Mouse (Mus musculus) CD4-positive helper T cell, adult 2 months (primary cell): ENCODE measurements around the gene Kdm3a.

Experiments
- DNase-seq: peaks from one replicate; pipeline ENCODE4 v3.0.0-alpha.2; 2012; ENCODE audit warnings: low read depth, missing footprints, low spot score

The Kdm3a gene

GRCm38 (mm10) chr6:71579478-71579877 lies 53.3 kb downstream of the Kdm3a start:
- DNase-seq = no peak

- DNase-seq = no peak
Measured at GRCm38 (mm10) chr6:71575359-71575758, 57.4 kb downstream of the Kdm3a start.

GRCm38 (mm10) chr6:71569025-71569424 lies 63.8 kb downstream of the Kdm3a start:
- no peak for DNase-seq

DNA sequence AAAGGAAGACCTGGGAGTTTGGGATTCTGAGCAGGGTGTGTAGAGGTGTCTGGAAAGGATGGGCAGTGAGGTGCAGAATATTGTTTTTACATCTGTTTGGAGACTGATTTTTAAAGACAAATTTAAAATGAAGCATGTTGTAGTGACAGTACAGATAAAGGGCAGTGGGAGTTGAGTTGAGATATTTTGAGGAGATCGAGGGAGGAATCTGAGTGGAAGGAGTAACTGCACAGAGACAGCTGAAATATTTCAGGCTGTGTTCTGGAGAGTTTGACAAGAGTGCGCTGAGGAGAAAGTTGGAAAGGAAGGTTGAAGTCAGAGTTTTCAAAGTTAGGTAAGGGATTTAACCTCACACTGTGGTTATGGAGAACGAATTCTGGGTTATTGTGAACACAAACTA lies 64.2 kb downstream of the Kdm3a start:
- DNase-seq = no peak

- no peak for DNase-seq
Measured at GRCm38 (mm10) chr6:71556826-71557225, 76.0 kb downstream of the Kdm3a start.

- DNase-seq = no peak
Measured at GRCm38 (mm10) chr6:71555507-71555951, 77.3 kb downstream of the Kdm3a start.

GRCm38 (mm10) chr6:71543686-71544499 lies 88.9 kb downstream of the Kdm3a start, which contains the start of gene Chmp3:
TSS of gene Chmp3 (plus strand) at chr6:71543797.
- DNase-seq = peak; percentile 94
